Mouse (Mus musculus) MEL (cell line): Measurements from ENCODE around the gene Yap1.

Source experiments
- CHD2 ChIP-seq: IDR thresholded peaks from 2 replicates; pipeline ENCODE4 v1.6.1; 2011; ENCODE audit warnings: low read length, improper control_type of control experiment
- CTCF ChIP-seq, 3 experiments: IDR thresholded peaks in 2 of 3; conservative IDR thresholded peaks in 1 of 3; 2 replicates each; pipeline ENCODE4 v1.5.1; 2011 to 2012; ENCODE audit warnings: low read length in 3 of 3, low read depth in 2 of 3, mild to moderate bottlenecking in 2 of 3, improper control_type of control experiment in 1 of 3, inconsistent platforms in 1 of 3, mixed read lengths in 1 of 3, moderate library complexity in 1 of 3; ENCODE audit not compliant: control insufficient read depth in 1 of 3, insufficient read depth in 1 of 3, poor library complexity in 1 of 3, severe bottlenecking in 1 of 3
- ELF1 ChIP-seq: IDR thresholded peaks from 2 replicates; pipeline ENCODE4 v1.6.1; 2014; ENCODE audit warnings: low read depth, mild to moderate bottlenecking, inconsistent platforms, low read length, improper control_type of control experiment, moderate library complexity
- EP300 ChIP-seq, 2 experiments: IDR thresholded peaks; 2 replicates each; pipeline ENCODE4 v1.6.1; 2011; ENCODE audit warnings: improper control_type of control experiment in 2 of 2, low read length in 2 of 2, low read depth in 1 of 2, mild to moderate bottlenecking in 1 of 2
- GABPA ChIP-seq: IDR thresholded peaks from 2 replicates; pipeline ENCODE4 v1.6.1; 2012; ENCODE audit warnings: low read depth, mild to moderate bottlenecking, inconsistent platforms, low read length, improper control_type of control experiment, moderate library complexity
- HCFC1 ChIP-seq: IDR thresholded peaks from 2 replicates; pipeline ENCODE4 v1.6.1; 2012; ENCODE audit warnings: low read depth, mild to moderate bottlenecking, inconsistent platforms, low read length, improper control_type of control experiment, moderate library complexity
- MAX ChIP-seq: IDR thresholded peaks from 2 replicates; pipeline ENCODE4 v1.6.1; 2011; ENCODE audit warnings: low read length, improper control_type of control experiment
- MAZ ChIP-seq: IDR thresholded peaks from 2 replicates; pipeline ENCODE4 v1.6.1; 2012; ENCODE audit warnings: low read depth, mild to moderate bottlenecking, inconsistent platforms, low read length, improper control_type of control experiment
- POLR2A ChIP-seq, 2 experiments: IDR thresholded peaks; 2 replicates each; pipeline ENCODE4 v1.6.1; 2011 to 2012; ENCODE audit warnings: low read length in 2 of 2, mild to moderate bottlenecking in 2 of 2, control low read depth in 1 of 2, improper control_type of control experiment in 1 of 2, low read depth in 1 of 2, moderate library complexity in 1 of 2; ENCODE audit not compliant: control insufficient read depth in 1 of 2, insufficient read depth in 1 of 2, poor library complexity in 1 of 2
- TAL1 ChIP-seq: IDR thresholded peaks from 2 replicates; pipeline ENCODE4 v1.6.1; 2012; ENCODE audit warnings: mild to moderate bottlenecking, inconsistent platforms, low read length, moderate library complexity, mixed read lengths
- TCF12 ChIP-seq: IDR thresholded peaks from 2 replicates; pipeline ENCODE4 v1.6.1; 2014; ENCODE audit warnings: low read depth, mild to moderate bottlenecking, inconsistent platforms, low read length, improper control_type of control experiment, moderate library complexity
- ZMIZ1 ChIP-seq: IDR thresholded peaks from 2 replicates; pipeline ENCODE4 v1.6.1; 2012; ENCODE audit warnings: low read depth, mild to moderate bottlenecking, inconsistent platforms, low read length, improper control_type of control experiment, moderate library complexity
- ZNF384 ChIP-seq: IDR thresholded peaks from 2 replicates; pipeline ENCODE4 v1.6.1; 2012; ENCODE audit warnings: low read depth, mild to moderate bottlenecking, inconsistent platforms, low read length, improper control_type of control experiment

DNA sequence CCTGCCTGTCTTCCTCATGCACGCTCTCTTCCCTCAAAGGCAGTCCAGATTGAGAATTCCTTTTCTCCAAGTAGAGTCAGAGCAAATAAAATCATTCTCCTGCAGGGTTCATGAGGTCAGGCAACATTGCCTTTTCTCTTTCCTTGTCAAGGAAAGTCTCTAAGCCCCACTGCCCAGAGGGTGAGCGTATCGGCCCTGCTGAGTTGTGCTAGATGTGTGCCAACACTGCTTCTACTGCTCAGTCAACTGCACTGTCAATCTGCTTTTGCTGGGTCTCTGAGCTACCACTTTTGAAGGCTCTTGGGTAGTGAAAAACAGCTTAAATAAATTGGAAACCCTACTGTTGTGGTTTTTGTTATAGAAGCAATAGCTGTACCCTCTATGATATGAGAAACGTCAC lies 56.5 kb downstream of the Yap1 start:
- TF ChIP-seq ZNF384 (no peak), CTCF (IDR thresholded peaks at IDR 0.05 in 2 of 3, conservative IDR thresholded peaks at IDR 0.05 in 1 of 3; ENCODE audit: control insufficient read depth in 1 of 3, insufficient read depth in 1 of 3, low read depth in 2 of 3, low read length in 3 of 3, poor library complexity in 1 of 3, severe bottlenecking in 1 of 3) (no peak), TCF12 (no peak), HCFC1 (no peak), GABPA (no peak), CHD2 (no peak), MAX (no peak), EP300 (IDR thresholded peaks at IDR 0.05; ENCODE audit: low read depth in 1 of 2, low read length in 2 of 2) (no peak), MAZ (no peak), ELF1 (no peak), ZMIZ1 (no peak), TAL1 (no peak), POLR2A (IDR thresholded peaks at IDR 0.05; ENCODE audit: control insufficient read depth in 1 of 2, insufficient read depth in 1 of 2, low read depth in 1 of 2, low read length in 2 of 2, poor library complexity in 1 of 2) (no peak)
